Mouse (Mus musculus) fibroblast of lung, adult 2 months (primary cell): Measurements from ENCODE around the gene Fbxl20.
"Not testable (repeated sequence)": the region's sequence is repeated elsewhere in the genome, so short reads cannot be mapped to it uniquely, and the experiment has no call there.

Experiments
- DNase-seq: peaks from one replicate; pipeline ENCODE4 v3.0.0-alpha.2; 2011; ENCODE audit warnings: low read depth

The Fbxl20 gene

GRCm38 (mm10) chr11:98149786-98150624, at the start of gene Fbxl20:
TSS of gene Fbxl20 (minus strand) at chr11:98150403.
- peak; percentile 83 for DNase-seq

DNA sequence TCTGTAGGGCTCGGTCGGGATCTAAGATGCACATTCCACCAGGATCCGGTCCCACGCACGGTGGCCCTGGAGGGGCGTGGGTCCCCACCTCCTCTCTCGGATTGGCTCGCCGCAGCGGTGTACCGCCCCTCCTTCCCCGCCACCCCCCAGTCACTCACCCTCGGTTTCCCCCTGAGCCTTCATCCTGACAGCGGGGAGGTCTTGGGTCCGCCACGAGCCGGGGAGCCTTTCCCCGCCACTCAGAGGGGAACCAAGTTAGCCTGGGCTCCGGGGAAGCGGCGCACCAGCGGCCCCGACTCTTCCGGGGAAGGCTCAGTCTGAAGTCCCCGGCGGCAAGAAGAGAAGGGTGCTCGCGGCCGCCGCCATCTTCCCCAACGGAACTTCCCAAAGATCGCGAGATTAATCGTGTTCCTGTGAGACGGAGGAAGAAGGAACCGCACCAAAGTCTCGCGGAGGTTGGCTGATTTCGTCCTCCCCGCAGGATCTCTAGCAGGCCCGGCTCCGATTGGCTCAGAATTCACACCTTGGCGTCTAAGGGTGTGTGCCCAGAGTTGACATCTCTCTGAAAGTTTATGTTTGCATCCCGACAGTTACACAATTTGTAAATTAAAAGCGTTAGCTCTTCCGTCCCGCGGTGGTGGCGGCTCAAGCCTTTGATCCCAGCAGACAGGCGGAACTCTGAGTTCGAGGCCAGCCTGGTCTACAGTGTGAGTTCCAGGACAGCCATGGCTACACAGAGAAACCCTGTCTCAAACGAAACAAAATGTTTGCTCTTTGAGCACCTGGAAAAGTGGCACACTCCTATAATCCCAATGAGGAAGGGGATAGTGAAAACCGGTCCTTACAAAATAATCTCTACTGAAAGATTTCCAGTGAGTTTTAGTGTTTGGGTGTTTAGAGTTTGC, 43.0 kb upstream of the Fbxl20 start, which contains the start of gene Med1:
TSS of gene Med1 (minus strand) at position 393 of the 905 bp plus-strand sequence.
- DNase-seq, result peak; percentile 93

DNA sequence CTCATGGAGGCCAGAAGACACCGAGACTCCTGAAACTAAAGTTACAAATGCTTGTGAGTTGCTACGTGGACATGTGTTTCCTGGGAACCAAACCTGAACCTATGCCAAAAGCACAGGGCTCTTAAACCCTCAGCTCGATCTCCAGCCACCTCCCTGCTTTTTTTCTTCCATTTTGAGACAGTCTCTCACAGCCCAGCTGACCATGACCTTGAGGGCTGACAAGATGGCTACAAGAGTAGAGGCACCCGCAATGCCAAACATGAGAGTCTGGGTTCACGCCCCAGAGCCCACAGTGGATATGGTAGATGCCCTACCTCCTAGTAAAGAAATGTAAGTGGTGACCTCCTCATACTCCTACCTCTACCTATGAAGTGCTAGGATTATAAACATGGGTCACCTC, 40.6 kb upstream of the Fbxl20 start:
- no peak for DNase-seq

DNA sequence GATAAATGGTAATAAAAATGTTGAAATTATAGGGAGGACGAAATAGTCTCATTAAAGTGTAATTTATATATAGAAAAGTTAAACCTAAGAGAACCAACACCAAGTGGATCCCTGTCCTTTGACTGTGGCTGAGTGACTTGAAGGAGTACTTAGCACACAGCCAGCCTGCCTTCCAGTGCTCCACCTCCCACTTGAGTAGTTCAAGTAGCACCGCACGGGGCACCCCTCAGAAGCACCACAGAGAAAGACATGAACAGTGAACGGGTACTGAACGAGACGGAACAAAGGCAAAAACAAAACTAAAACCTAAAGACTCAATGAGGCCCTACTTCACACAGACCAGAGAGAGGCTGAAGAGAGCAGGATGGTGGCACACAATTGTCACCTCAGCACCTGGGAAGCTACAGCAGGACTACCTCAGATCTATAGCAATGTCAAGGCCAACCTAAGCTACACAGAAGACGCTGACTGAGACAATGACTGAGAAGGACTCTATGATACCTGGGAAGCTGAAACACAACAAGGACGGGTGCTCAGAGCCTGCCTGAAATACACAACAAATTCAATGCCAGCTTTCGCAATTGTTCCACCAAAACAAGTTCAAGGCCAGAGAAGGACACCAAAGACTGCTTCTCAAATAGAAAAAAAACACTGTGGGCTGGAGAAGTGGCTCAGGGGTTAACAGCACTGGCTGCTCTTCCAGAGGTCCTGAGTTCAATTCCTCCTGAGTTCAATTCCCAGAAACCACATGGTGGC, 37.6 kb upstream of the Fbxl20 start:
- no peak for DNase-seq

DNA sequence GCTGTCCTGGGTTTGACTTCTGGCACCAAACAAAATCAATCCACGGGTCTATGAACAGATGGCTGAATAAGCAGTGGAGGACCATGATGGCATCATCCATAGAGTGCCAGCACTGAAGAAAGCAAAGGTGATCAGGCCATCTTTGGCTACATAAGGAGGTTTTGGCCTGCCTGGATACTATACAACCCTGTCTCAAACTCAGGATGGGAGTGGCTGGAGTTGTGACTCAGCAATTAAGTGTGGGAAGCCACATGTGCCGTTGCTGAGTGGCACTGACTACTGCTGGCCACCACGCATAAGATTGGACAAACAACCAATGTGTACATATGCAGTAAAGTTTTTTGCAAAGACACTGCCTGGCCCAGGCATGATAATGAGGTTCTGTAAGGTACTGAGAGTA, 31.9 kb upstream of the Fbxl20 start:
- not testable (repeated sequence) for DNase-seq

GRCm38 (mm10) chr11:98168400-98168799, 18.2 kb upstream of the Fbxl20 start:
- no peak for DNase-seq

DNA sequence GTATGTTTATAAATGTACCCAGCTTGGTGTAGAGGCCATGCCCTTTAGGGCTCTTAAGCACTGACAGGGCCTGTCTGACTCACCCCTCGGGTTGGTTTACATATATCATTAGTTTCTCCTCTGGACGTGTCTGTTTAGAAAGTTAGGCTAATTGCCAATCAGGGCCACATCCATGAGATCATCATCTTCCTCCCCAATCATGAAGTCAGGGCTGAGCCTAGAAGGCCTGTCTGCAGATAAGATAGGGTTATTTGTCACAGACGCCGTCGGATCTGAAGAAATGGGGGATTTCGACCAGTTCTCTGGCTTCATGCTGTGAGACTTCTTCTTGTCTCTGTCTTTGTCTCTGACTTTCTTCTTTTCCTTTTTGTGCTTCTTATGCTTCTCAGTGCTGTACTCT, 4.9 kb upstream of the Fbxl20 start:
- DNase-seq, result no peak

DNA sequence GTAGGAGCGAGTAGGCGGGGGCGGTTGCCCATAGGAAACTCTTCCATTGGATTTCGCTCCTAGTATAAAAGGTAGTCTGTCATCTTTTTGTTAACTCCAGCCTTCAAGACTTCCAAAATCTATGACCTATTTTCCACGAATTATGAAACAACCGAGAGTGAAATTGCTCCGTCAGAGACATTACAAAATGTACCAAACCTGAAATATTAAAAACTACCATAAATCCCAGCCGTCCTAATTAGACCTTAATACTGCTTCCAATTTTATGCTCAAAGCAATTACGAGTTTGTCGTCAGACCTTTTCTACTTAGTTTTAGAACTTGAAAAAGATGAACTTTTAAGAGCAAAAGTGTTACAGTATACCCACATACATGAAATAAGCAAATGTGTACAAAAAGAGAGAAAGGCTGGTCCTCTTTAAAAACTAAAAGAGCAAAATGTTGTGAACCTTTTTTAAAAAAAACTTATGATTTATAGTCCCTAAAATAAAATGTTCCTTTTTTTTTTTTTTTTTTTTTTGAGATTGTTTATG, 488 bp upstream of the Fbxl20 start:
- no peak for DNase-seq

- peak; percentile 49 for DNase-seq
Observed at GRCm38 (mm10) chr11:98149304-98149750, 876 bp downstream of the Fbxl20 start.

DNA sequence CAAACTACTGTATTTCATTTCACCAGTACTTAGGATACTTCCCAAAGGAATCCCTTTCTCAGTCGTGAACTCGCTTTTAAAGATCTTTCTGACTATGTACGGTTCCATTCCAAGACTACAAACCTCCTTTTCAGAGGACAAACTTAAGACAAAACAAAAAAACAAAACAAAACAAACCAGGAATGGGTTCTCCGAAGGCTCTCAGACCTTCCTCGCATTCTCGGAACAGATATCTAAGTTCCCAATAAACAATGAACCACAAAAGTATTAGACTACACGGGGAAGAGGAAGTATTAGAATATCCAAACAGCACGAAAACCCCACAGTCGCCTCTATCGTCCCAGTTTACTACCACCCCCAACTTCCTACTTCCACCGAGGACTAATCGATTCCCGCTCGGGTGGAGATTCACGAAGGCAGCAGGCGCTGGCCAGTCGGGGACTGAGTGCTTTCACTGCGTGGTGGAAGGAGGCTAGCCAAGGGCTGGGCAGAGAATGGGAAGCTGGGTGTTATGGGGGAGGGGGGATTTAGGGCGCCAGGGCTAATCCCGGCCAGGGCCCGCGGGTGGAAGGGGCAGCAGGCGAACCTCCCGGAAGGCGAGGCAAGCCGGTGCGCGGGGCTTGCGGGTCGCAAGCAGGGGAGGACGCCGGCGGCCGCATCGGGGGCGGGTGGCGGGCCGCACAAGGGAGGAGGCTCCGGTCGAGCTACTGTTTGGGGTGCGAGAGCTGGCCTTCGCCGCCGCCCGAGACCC, 1.5 kb downstream of the Fbxl20 start:
- DNase-seq, result no peak

DNA sequence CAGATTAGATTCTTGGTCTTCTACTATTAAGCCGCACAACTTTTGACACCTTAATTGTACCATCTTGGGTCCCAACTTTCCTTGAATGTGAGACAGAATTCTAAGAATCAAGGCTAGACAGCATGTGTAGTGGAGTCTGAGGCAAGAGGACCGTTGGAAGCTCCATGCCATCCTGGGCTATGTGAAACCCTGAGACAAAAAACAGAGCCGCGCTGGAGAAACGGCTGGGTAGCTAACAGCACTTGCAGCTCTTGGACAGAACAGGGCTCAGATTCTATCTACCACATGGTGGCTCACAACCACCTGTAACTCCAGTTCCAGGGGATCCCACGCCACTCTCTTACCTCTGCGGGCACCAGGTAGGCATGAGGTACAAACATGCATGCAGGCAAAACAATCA, 4.3 kb downstream of the Fbxl20 start:
- DNase-seq, result no peak

DNA sequence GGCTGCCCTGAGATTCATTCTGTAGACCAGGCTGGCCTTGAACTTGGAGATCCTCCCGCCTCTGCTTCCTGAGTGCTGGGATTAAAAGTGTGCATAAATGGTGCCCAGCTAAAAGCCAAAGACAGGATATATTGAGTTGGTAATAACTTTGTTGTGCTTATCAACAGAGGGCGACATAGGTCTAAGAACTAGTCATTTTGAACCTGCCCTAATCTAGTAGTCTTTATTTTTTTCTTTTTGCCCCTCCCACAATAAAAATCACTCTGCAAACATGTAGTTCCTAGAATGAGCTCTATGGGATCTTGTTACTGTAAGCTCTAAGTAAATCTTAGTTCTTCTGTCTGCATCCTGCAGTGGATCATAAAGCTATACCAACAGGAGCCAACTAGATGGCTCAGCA, 7.7 kb downstream of the Fbxl20 start:
- DNase-seq, result no peak

DNA sequence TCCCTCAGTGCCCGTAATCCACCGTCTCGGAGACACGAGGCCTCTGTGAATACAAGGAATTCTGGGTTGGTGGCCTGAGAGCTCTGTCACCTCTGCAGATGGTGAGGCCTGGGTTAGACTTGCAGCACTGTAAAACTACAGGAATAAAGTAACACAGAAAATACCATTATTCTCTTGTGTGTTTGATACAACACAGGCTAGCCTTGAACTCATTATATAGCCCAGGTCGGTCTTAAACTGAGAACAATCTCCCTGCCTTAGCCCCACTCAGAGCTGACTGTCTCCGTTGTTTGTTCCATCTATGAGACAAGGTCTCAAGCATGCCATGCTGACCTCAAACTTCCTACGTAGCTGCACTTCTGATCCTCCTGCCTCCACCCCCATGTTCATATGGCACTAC, 11.3 kb downstream of the Fbxl20 start:
- DNase-seq, result no peak

DNA sequence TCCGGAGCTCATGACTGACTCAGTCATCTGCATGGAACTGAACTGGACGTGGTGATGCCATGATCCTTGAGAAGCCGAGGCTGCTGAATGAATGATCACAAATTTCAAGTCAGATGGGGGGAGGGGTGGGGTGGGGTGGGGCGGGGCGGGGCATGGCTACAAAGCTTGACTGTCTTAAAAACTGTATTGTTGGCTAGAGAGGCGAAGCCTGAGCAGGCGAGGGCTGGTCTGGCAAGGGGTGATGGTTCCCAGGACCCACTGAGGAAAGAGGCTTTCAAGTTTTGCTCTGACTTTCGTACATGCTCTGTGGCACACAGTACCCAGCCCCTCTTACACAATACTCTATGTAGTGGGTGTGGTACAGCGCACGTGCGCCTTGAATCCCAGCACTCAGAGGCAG, 12.4 kb downstream of the Fbxl20 start:
- no peak for DNase-seq

DNA sequence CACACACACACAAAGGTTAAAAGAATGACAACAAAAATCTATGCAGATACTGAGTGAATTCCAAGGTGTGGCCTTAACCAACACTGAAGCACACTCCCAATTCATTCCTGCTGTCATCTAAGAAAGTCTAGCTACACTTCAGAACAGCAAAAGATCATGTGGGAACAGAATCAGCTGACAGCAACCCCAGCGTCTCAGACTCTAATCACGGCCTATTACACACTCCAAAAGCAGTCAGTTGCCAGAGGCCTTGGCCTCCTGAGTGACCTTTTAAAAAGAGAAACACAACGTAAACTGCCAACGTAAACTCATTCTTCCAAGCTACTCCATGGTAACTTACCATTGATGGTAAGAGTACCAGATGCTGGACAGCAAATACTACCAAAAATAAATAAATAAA, 15.3 kb downstream of the Fbxl20 start:
- no peak for DNase-seq

- no peak for DNase-seq
Observed at GRCm38 (mm10) chr11:98123424-98123823, 26.8 kb downstream of the Fbxl20 start.

DNA sequence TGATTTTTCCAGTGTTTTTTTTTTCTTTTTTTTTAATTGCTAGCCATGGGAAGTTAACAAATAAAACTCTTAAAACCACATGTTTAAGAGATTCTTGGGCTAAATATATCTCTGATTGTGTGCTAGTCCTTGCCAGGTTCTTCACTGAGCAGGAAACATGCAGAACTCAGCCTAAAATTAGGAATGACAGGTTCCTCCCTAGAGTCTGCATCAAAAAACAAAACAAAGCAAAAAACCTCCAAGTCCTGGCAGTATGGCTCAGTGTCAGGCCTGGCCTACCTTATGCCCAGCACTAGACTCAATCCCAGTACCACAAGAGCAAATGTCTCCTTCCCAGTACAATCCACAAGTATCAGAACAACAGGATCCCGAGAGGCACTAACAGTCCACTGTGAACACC, 35.8 kb downstream of the Fbxl20 start:
- no peak for DNase-seq

DNA sequence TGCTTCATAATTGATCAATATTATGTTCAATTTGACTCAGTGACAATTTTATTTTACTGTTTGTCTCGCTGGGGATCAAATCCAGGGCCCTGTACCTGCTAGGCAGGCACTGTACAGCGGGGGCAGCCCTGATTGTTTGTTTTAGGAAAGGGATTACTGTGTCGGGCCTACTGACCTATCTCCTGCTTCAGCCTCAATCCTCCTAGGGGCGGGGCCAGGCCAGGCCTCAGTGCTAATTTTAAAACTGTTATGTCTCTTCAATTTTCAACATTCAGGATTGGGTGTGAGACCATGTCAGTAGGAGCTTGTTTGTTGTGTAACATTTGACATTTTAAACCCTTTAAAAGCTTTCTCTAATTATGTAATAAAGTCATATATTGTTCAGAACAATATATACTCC, 36.7 kb downstream of the Fbxl20 start:
- DNase-seq, result no peak

DNA sequence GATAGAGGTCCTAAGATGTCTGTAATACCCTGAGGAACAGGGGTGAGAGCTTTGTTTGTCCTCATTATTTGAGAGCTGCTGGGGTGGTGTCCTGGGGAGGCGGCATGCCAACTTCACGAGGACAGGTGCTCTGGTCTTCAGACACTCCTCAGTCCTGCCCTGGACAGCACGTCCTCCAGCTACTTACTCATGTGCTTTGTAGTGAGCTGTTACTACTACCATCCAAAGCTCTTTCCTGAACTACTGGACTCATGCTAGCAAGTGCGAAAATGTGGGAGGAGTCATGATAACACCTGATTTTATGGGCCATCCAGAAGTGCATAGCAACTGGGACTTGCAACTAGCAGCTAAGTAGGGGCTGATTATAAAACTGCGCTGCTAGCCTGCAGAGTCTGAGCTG, 40.5 kb downstream of the Fbxl20 start:
- no peak for DNase-seq

- no peak for DNase-seq
Observed at GRCm38 (mm10) chr11:98101332-98101731, 48.9 kb downstream of the Fbxl20 start.

DNA sequence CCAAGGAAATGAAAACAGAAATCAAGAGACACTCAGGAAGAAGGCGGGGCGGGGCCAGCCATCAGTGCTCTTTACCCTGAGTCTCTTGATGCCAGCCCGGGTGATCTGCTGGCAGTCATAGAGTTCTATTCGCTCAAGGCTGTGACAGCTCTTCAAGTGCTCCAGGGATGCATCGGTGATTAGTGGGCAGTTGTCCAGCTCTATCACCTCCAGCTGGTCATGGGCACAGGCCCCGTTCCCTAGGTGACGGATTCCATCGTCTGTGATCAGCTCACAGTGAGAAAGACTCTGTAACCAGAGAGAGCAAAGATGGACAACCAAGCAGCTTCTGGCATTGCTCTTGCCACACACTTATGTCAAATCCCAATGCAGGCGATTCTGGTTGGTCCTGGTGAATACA, 59.6 kb downstream of the Fbxl20 start:
- DNase-seq, result no peak
